Mouse (Mus musculus): Measurements from ENCODE around the gene Dnmt1. TPM values are rescaled to one million over a fixed set of nuclear protein-coding genes. Genes with fewer than 3 reads are reported as not detected.

Dnmt1 gene
- total and polyA plus RNA-seq, 3 experiments, result 148 to 209 (median 197) TPM

DNA sequence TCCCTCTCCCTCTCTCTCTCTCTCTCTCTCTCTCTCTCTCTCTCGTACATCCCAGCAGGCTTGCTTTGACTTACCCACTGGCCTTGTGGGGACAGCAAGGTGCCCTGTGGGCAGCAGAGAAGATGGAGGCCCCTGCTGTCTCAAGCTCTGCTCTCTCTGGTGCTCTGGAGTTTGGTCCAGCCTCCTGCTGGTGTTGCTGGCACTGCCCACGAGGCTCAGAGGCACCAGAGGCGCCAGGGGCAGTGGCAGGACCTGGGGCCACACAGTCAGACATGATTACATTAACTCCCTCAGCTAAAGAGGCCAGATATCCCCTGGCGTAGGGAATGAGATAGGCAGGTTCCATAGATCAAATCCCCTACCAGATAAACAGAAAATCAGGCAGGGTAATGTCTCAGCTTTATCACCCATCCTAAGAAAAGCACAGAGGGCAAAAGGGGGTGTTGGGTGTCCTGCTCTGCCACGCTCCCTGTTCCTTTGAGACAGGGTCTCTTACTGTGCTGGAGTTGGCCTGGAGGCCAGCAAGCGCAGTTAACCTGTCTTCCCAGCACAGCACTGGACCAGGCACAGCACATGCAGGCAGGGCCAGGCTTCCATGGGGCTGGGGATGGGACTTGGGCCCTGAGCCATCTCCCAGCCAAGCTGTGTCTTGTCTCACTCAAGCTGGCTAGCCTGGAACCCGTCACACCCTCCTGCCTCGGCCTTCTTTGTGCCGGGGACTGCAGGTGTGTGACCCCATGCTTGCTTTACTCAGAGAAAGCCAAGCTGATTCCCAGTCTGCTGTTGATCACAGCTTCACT lies 83.2 kb downstream of the Dnmt1 start:
- no peak for ATAC-seq (ENCODE audit: extremely low read depth, insufficient number of reproducible peaks, low FRiP score, poor library complexity, severe bottlenecking)

DNA sequence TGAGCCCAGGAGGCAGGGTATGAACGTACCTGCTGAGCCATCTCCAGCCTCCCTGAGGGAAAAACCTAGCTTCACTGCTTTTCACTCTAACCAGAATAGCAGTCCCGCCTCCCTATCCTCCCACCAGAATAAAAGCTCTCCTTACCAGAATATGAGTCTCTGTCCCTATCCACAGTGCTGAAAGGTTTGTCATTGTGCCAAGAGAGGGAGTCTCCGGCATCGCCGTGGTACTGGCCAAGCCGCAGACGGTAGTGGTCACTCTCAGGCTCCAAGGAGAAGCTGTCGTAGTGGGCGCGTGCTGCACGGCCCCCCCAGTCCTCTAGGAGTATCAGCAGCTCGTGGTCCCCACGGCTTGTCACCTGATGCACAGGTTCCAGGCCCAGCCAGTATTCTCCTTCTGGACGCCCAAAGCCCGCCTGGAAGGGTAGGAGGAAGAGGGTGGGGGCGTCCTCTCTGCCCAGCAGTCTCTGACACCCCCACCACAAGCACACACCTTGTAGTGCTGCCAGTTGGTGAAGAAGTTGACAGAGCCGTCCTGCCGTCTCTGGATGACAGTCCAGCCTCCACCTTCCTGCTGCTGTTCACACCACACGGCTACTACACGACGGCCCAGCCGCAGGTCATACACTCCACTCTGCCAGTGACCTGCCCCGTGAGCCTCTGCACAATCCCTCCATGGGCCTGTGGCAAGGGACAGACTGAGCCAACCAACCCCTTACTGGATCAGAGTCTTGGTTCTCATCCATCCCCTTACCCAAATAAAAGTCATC lies 84.5 kb downstream of the Dnmt1 start:
- Histone ChIP-seq H3K9me3 (replicated peaks) (no peaks in the 10 kb centered on the region), H3K4me1 (ENCODE audit: insufficient read depth, low read depth, low read length) (peaks cover 24% of the 10 kb centered on the region), H3K4me3 (ENCODE audit: low read depth, low read length) (no peak overlapping the region), H3K27me3 (ENCODE audit: insufficient read depth, low read length) (peaks cover 28% of the 10 kb centered on the region), H3K36me3 (replicated peaks) (peaks cover 3% of the 10 kb centered on the region)
- ATAC-seq (ENCODE audit: extremely low read depth, insufficient number of reproducible peaks, low FRiP score, poor library complexity, severe bottlenecking), result no peak
- no peak for DNase-seq (ENCODE audit: low spot score)
- TF ChIP-seq CTCF (IDR thresholded peaks at IDR 0.05; ENCODE audit: low read depth, low read length), result no peak
- no peak for TF ChIP-seq GATA2 (IDR thresholded peaks at IDR 0.05; ENCODE audit: borderline replicate concordance, low read depth, low read length)
- TF ChIP-seq GATA1 (IDR thresholded peaks at IDR 0.05; ENCODE audit: borderline replicate concordance, low read length), result no peak
- TF ChIP-seq POLR2AphosphoS5 (IDR thresholded peaks at IDR 0.05; ENCODE audit: insufficient replicate concordance, low read depth, low read length), result no peak
- TF ChIP-seq TAL1 (conservative IDR thresholded peaks at IDR 0.05; ENCODE audit: low read depth, low read length), result no peak

More for the DNA sequence above, 83.2 kb downstream of the Dnmt1 start:
- peaks cover 3% of the 10 kb centered on the region for H3K36me3 ChIP-seq (replicated peaks)
- peaks cover 24% of the 10 kb centered on the region for H3K4me1 ChIP-seq (ENCODE audit: insufficient read depth, low read depth, low read length)
- no peak for DNase-seq (ENCODE audit: low spot score)
- no peak overlapping the region for H3K4me3 ChIP-seq (ENCODE audit: low read depth, low read length)
- peaks cover 21% of the 10 kb centered on the region for H3K27me3 ChIP-seq (ENCODE audit: insufficient read depth, low read length)
- TF ChIP-seq GATA2 (IDR thresholded peaks at IDR 0.05; ENCODE audit: borderline replicate concordance, low read depth, low read length) (no peak), GATA1 (IDR thresholded peaks at IDR 0.05; ENCODE audit: borderline replicate concordance, low read length) (no peak), CTCF (IDR thresholded peaks at IDR 0.05; ENCODE audit: low read depth, low read length) (no peak), POLR2AphosphoS5 (IDR thresholded peaks at IDR 0.05; ENCODE audit: insufficient replicate concordance, low read depth, low read length) (no peak), TAL1 (conservative IDR thresholded peaks at IDR 0.05; ENCODE audit: low read depth, low read length) (no peak)
- no peaks in the 10 kb centered on the region for H3K9me3 ChIP-seq (replicated peaks)

DNA sequence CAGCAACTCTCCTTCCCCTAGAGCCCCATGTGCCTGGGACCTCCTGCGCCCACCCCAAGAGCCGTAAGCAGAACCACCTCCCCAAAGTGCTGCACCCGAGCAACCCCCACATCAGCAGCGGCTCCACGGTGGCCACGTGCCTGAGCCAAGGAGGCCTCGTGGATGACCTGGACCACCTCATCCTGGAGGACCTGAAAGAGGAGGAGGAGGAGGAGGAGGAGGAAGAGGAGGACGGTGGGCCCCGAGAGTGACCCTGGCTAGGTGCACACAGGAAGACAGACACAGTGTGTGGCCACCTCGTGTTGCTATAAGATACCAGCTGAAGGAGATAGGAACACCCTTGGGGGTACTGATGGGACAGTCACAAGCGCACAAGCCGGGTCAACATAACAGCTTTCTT lies 86.2 kb downstream of the Dnmt1 start:
- Histone ChIP-seq H3K27me3 (ENCODE audit: insufficient read depth, low read length) (peaks cover 30% of the 10 kb centered on the region), H3K4me3 (ENCODE audit: low read depth, low read length) (no peak overlapping the region), H3K36me3 (replicated peaks) (peaks cover 3% of the 10 kb centered on the region), H3K4me1 (ENCODE audit: insufficient read depth, low read depth, low read length) (peaks cover 16% of the 10 kb centered on the region), H3K9me3 (replicated peaks) (no peaks in the 10 kb centered on the region)
- DNase-seq (ENCODE audit: low spot score), result no peak
- no peak for ATAC-seq (ENCODE audit: extremely low read depth, insufficient number of reproducible peaks, low FRiP score, poor library complexity, severe bottlenecking)
- TF ChIP-seq TAL1 (conservative IDR thresholded peaks at IDR 0.05; ENCODE audit: low read depth, low read length) (no peak), POLR2AphosphoS5 (IDR thresholded peaks at IDR 0.05; ENCODE audit: insufficient replicate concordance, low read depth, low read length) (no peak), GATA1 (IDR thresholded peaks at IDR 0.05; ENCODE audit: borderline replicate concordance, low read length) (no peak), GATA2 (IDR thresholded peaks at IDR 0.05; ENCODE audit: borderline replicate concordance, low read depth, low read length) (no peak), CTCF (IDR thresholded peaks at IDR 0.05; ENCODE audit: low read depth, low read length) (no peak)

DNA sequence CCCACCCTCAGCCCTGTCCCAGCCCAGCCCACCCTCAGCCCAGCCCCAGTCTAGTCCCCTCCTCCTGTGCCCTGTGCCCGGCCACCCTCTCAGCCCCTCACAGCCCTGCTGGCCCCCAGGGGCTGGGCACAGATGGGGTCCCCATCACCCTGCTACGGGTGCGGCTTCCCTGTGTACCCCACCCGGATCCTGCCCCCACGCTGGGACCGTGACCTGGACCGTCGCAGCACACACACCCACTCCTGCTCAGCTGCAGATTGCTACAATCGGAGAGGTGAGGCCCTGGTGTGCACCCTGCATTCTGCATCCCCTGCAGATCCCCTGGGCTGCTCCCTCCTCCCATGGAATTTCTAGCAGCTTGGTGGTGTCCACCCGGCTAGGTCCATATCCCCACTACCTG lies 86.7 kb downstream of the Dnmt1 start:
- no peak for DNase-seq (ENCODE audit: low spot score)
- peaks cover 32% of the 10 kb centered on the region for H3K27me3 ChIP-seq (ENCODE audit: insufficient read depth, low read length)
- H3K9me3 ChIP-seq (replicated peaks), result no peaks in the 10 kb centered on the region
- peaks cover 3% of the 10 kb centered on the region for H3K36me3 ChIP-seq (replicated peaks)
- no peak for TF ChIP-seq CTCF (IDR thresholded peaks at IDR 0.05; ENCODE audit: low read depth, low read length)
- no peak for TF ChIP-seq TAL1 (conservative IDR thresholded peaks at IDR 0.05; ENCODE audit: low read depth, low read length)
- TF ChIP-seq POLR2AphosphoS5 (IDR thresholded peaks at IDR 0.05; ENCODE audit: insufficient replicate concordance, low read depth, low read length), result no peak
- no peak for TF ChIP-seq GATA1 (IDR thresholded peaks at IDR 0.05; ENCODE audit: borderline replicate concordance, low read length)
- TF ChIP-seq GATA2 (IDR thresholded peaks at IDR 0.05; ENCODE audit: borderline replicate concordance, low read depth, low read length), result no peak
- no peak for ATAC-seq (ENCODE audit: extremely low read depth, insufficient number of reproducible peaks, low FRiP score, poor library complexity, severe bottlenecking)
- H3K4me1 ChIP-seq (ENCODE audit: insufficient read depth, low read depth, low read length), result peaks cover 14% of the 10 kb centered on the region
- H3K4me3 ChIP-seq (ENCODE audit: low read depth, low read length), result no peak overlapping the region

DNA sequence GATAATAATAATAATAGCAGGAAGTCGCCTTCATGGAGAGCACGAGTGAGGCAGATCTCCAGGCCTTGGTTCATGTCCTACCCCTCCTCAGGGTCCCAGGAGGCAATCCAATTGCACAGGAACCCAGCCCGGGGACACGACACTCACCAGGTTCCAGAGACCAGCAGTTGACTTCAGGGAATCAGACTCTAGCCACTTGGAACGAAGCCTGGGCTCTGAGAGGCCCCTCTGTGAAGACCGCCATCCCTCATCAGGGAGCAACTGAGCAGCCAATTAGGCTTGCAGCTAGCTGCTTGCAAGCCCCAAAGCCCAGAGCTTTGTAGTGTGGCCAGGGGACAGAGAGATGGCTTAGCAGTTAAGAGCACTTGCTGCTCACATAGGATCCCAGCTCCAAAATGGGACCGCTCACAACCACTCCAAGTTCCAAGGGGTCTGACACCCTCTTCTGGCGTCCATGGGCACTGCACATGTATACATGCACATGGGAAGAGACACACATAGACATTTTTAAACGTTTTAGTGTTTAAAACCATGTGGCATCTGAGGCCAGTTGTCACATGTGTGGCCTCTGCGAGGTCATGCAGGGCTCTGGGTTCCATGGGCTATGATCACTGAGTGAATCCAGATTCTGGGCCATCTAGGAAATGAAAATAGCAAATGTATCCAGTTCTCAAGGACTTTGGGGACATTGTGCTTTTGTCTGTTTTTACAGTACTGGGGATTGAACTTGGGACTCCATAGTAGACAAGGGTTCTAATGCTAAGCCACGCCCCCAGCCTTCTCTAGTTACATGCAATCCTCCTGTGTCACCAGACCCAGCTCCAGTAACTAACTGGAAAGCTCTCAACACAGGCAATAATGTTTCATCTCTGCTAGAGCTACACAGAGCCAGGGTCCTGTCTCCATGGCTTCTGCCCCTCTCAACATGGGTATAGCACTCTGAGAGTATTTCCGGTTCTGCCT lies 89.2 kb downstream of the Dnmt1 start:
- peaks cover 2% of the 10 kb centered on the region for H3K36me3 ChIP-seq (replicated peaks)
- no peaks in the 10 kb centered on the region for H3K9me3 ChIP-seq (replicated peaks)
- no peaks in the 10 kb centered on the region for H3K4me1 ChIP-seq (ENCODE audit: insufficient read depth, low read depth, low read length)
- ATAC-seq (ENCODE audit: extremely low read depth, insufficient number of reproducible peaks, low FRiP score, poor library complexity, severe bottlenecking) (no peak), DNase-seq (ENCODE audit: low spot score) (no peak)
- no peak overlapping the region for H3K4me3 ChIP-seq (ENCODE audit: low read depth, low read length)
- no peak for TF ChIP-seq CTCF (IDR thresholded peaks at IDR 0.05; ENCODE audit: low read depth, low read length)
- TF ChIP-seq GATA2 (IDR thresholded peaks at IDR 0.05; ENCODE audit: borderline replicate concordance, low read depth, low read length), result no peak
- no peak for TF ChIP-seq POLR2AphosphoS5 (IDR thresholded peaks at IDR 0.05; ENCODE audit: insufficient replicate concordance, low read depth, low read length)
- TF ChIP-seq GATA1 (IDR thresholded peaks at IDR 0.05; ENCODE audit: borderline replicate concordance, low read length), result no peak
- TF ChIP-seq TAL1 (conservative IDR thresholded peaks at IDR 0.05; ENCODE audit: low read depth, low read length), result no peak
- H3K27me3 ChIP-seq (ENCODE audit: insufficient read depth, low read length), result peaks cover 28% of the 10 kb centered on the region

Measured in G1E (cell line).